Mouse (Mus musculus): Measurements from ENCODE around the gene Sdk1. TPM values are rescaled to one million over a fixed set of nuclear protein-coding genes. Genes with fewer than 3 reads are reported as not detected.
A peak's percentile ranks its signal among the peaks of the same experiment; 100 is the strongest.

Gene Sdk1
- polyA plus RNA-seq, 1 experiment from 2014 or later = 1.9 TPM

- Histone ChIP-seq H3K4me2 (ENCODE audit: low read length) (no peak overlapping the region), H3K4me3 (replicated peaks; ENCODE audit: low read depth, low read length) (no peak overlapping the region), H3K9ac (replicated peaks; ENCODE audit: low read length) (no peak overlapping the region), H3K9me3 (ENCODE audit: control insufficient read depth, low read length) (no peaks in the 10 kb centered on the region), H3K27me3 (ENCODE audit: control insufficient read depth, insufficient read depth, low read length) (no peaks in the 10 kb centered on the region), H3K4me1 (ENCODE audit: control insufficient read depth, insufficient read depth, low read length) (no peaks in the 10 kb centered on the region), H3K36me3 (ENCODE audit: control insufficient read depth, insufficient read depth, low read length) (no peaks in the 10 kb centered on the region), H3K27ac (replicated peaks; ENCODE audit: low read depth, low read length) (no peak overlapping the region)
- no peak for DNase-seq
- WGBS = 18% methylated on average over 8 of the region's 8 CpGs
- no peak for ATAC-seq (ENCODE audit: low FRiP score, low TSS enrichment)
Observed at GRCm38 (mm10) chr5:141542890-141543666, 301.8 kb downstream of the Sdk1 start.

GRCm38 (mm10) chr5:141553444-141553843, 312.2 kb downstream of the Sdk1 start:
- Histone ChIP-seq H3K27ac (replicated peaks; ENCODE audit: low read depth, low read length) (no peak overlapping the region), H3K9me3 (ENCODE audit: control insufficient read depth, low read length) (no peaks in the 10 kb centered on the region), H3K4me3 (replicated peaks; ENCODE audit: low read depth, low read length) (no peak overlapping the region), H3K4me2 (ENCODE audit: low read length) (no peak overlapping the region), H3K4me1 (ENCODE audit: control insufficient read depth, insufficient read depth, low read length) (0 out of 2 replicates have a peak, but pooled peaks cover 9% of the 10 kb centered on the region), H3K27me3 (ENCODE audit: control insufficient read depth, insufficient read depth, low read length) (no peaks in the 10 kb centered on the region), H3K36me3 (ENCODE audit: control insufficient read depth, insufficient read depth, low read length) (no peaks in the 10 kb centered on the region), H3K9ac (replicated peaks; ENCODE audit: low read length) (no peak overlapping the region)
- ATAC-seq (ENCODE audit: low FRiP score, low TSS enrichment) (no peak), DNase-seq (no peak)
- 89% methylated on average over 9 of the region's 9 CpGs for WGBS

GRCm38 (mm10) chr5:141558731-141559130, 317.4 kb downstream of the Sdk1 start:
- Histone ChIP-seq H3K27ac (replicated peaks; ENCODE audit: low read depth, low read length) (no peak overlapping the region), H3K27me3 (ENCODE audit: control insufficient read depth, insufficient read depth, low read length) (no peaks in the 10 kb centered on the region), H3K4me3 (replicated peaks; ENCODE audit: low read depth, low read length) (no peak overlapping the region), H3K4me1 (ENCODE audit: control insufficient read depth, insufficient read depth, low read length) (0 out of 2 replicates have a peak, but pooled peaks cover 9% of the 10 kb centered on the region), H3K9me3 (ENCODE audit: control insufficient read depth, low read length) (no peaks in the 10 kb centered on the region), H3K9ac (replicated peaks; ENCODE audit: low read length) (no peak overlapping the region), H3K36me3 (ENCODE audit: control insufficient read depth, insufficient read depth, low read length) (no peaks in the 10 kb centered on the region), H3K4me2 (ENCODE audit: low read length) (no peak overlapping the region)
- ATAC-seq (ENCODE audit: low FRiP score, low TSS enrichment) = no peak
- 42% methylated on average over 4 of the region's 4 CpGs for WGBS
- DNase-seq = no peak

- Histone ChIP-seq H3K36me3 (ENCODE audit: control insufficient read depth, insufficient read depth, low read length) (no peaks in the 10 kb centered on the region), H3K9ac (replicated peaks; ENCODE audit: low read length) (no peak overlapping the region)
- 65% methylated on average over 5 of the region's 5 CpGs for WGBS
Observed at GRCm38 (mm10) chr5:141560325-141560724, 319.0 kb downstream of the Sdk1 start.

DNA sequence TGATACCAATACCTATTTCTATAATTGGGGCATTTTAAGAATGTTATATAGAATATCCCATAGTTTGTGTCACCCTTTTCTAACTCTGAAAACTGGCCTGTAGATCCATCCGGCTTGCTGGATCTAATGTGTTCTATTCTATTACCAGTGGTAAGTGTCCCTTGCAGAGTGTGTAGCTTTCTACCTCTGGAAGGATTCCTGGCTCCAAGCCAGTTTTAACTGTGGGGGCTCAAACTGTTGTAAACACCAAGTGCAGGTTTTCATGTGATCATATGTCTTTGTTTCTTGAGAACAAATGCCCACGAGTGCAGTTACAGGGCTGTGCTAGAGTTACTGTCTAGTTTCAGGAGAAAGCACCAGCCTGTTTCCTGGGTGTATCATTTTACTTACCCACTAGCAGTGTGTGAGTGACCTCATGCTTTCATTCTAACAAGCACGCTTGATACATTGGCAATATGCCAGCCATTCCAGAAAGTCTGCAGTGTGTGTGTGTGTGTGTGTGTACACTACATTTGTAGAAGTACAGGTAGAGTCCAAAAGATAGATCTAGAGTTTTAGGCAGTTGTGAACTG, 320.8 kb downstream of the Sdk1 start:
- no peak for DNase-seq
- Histone ChIP-seq H3K4me2 (ENCODE audit: low read length) (no peak overlapping the region), H3K9ac (replicated peaks; ENCODE audit: low read length) (no peak overlapping the region), H3K4me1 (ENCODE audit: control insufficient read depth, insufficient read depth, low read length) (no peaks in the 10 kb centered on the region), H3K27ac (replicated peaks; ENCODE audit: low read depth, low read length) (no peak overlapping the region), H3K36me3 (ENCODE audit: control insufficient read depth, insufficient read depth, low read length) (no peaks in the 10 kb centered on the region), H3K9me3 (ENCODE audit: control insufficient read depth, low read length) (no peaks in the 10 kb centered on the region; the same call in 1 of the 2 replicates), H3K4me3 (replicated peaks; ENCODE audit: low read depth, low read length) (no peak overlapping the region), H3K27me3 (ENCODE audit: control insufficient read depth, insufficient read depth, low read length) (no peaks in the 10 kb centered on the region)
- no peak for ATAC-seq (ENCODE audit: low FRiP score, low TSS enrichment)
- 68% methylated on average over 3 of the region's 3 CpGs for WGBS

More at GRCm38 (mm10) chr5:141560325-141560724, 319.0 kb downstream of the Sdk1 start:
- Histone ChIP-seq H3K4me2 (ENCODE audit: low read length) (no peak overlapping the region), H3K27ac (replicated peaks; ENCODE audit: low read depth, low read length) (no peak overlapping the region), H3K4me3 (replicated peaks; ENCODE audit: low read depth, low read length) (no peak overlapping the region), H3K27me3 (ENCODE audit: control insufficient read depth, insufficient read depth, low read length) (no peaks in the 10 kb centered on the region), H3K9me3 (ENCODE audit: control insufficient read depth, low read length) (no peaks in the 10 kb centered on the region; the same call in 1 of the 2 replicates), H3K4me1 (ENCODE audit: control insufficient read depth, insufficient read depth, low read length) (0 out of 2 replicates have a peak, but pooled peaks cover 9% of the 10 kb centered on the region)
- DNase-seq (no peak), ATAC-seq (ENCODE audit: low FRiP score, low TSS enrichment) (no peak)

DNA sequence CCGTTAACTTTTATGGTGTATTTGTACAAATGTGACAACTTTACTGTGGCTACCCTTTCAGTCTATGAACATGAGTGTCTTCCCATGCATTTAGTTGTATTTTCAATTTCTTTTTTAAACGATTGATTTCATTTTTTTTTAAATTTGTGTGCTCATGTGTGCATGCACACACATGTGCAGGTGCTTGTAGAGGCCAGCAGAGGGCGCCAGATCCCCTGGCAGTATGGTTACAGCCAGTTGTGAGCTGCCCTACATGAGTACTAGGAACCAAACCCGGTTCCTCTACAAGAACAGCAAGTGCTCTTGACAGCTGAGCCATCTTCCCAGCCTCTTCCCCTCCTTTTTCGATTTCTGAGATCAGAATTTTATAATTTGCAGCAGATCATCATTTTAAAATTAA, 322.9 kb downstream of the Sdk1 start:
- no peaks in the 10 kb centered on the region for H3K27me3 ChIP-seq (ENCODE audit: control insufficient read depth, insufficient read depth, low read length)
- no peaks in the 10 kb centered on the region for H3K4me1 ChIP-seq (ENCODE audit: control insufficient read depth, insufficient read depth, low read length)
- ATAC-seq (ENCODE audit: low FRiP score, low TSS enrichment) = no peak
- H3K4me3 ChIP-seq (replicated peaks; ENCODE audit: low read depth, low read length) = no peak overlapping the region
- no peaks in the 10 kb centered on the region; the same call in 1 of the 2 replicates for H3K9me3 ChIP-seq (ENCODE audit: control insufficient read depth, low read length)
- no peak overlapping the region for H3K4me2 ChIP-seq (ENCODE audit: low read length)
- WGBS = 80% methylated on average over 5 of the region's 5 CpGs
- no peak for DNase-seq
- H3K27ac ChIP-seq (replicated peaks; ENCODE audit: low read depth, low read length) = no peak overlapping the region
- no peaks in the 10 kb centered on the region for H3K36me3 ChIP-seq (ENCODE audit: control insufficient read depth, insufficient read depth, low read length)
- no peak overlapping the region for H3K9ac ChIP-seq (replicated peaks; ENCODE audit: low read length)

DNA sequence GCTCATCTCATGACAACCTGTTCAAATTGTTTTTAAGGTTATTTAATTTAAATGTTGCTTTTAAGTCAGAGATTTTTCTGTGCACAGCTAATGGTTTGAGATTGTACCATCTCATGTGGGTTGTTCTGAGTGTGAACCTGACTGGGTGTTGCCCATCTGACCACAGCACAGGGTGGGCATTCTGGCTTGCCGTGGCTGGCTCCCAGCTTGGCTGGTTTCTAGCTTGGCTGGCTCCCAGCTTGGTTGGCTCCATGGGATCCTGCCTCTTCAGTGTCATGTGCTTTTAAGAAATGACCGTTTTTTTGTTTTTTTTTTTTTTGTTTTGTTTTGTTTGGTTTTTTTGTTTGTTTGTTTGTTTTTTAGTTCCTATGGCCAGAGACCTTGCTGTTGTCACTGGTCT, 326.8 kb downstream of the Sdk1 start:
- ATAC-seq (ENCODE audit: low FRiP score, low TSS enrichment) = no peak

DNA sequence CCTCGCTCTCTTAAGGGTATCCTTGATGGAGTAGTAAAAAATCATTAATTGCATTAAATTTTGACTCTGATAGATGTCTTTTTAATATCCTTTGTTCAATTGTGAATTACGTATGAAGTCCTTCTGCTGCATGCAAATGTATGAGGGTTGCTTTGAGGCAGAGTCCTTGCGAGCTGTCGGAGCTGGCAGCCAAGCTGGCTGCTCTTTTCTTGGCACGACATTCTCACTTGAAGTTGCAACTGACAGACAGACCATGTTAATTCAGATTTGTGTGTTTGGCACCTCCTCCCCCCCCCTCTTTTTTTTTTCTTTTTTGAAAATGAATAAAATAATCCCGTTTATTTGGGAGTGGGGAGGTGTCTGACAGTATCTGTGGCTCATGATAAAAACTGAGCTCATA, 329.2 kb downstream of the Sdk1 start:
- H3K4me1 ChIP-seq (ENCODE audit: control insufficient read depth, insufficient read depth, low read length) = peaks cover 7% of the 10 kb centered on the region; the same call in 1 of the 2 replicates
- no peak overlapping the region for H3K27ac ChIP-seq (replicated peaks; ENCODE audit: low read depth, low read length)
- no peaks in the 10 kb centered on the region for H3K27me3 ChIP-seq (ENCODE audit: control insufficient read depth, insufficient read depth, low read length)
- no peaks in the 10 kb centered on the region for H3K9me3 ChIP-seq (ENCODE audit: control insufficient read depth, low read length)
- no peak overlapping the region for H3K9ac ChIP-seq (replicated peaks; ENCODE audit: low read length)
- no peak for ATAC-seq (ENCODE audit: low FRiP score, low TSS enrichment)
- 37% methylated on average over 6 of the region's 6 CpGs for WGBS
- H3K4me2 ChIP-seq (ENCODE audit: low read length) = no peak overlapping the region
- peak; percentile 57 for DNase-seq
- no peak overlapping the region for H3K4me3 ChIP-seq (replicated peaks; ENCODE audit: low read depth, low read length)
- H3K36me3 ChIP-seq (ENCODE audit: control insufficient read depth, insufficient read depth, low read length) = no peaks in the 10 kb centered on the region

More for the DNA sequence above, 326.8 kb downstream of the Sdk1 start:
- no peak for DNase-seq
- Histone ChIP-seq H3K4me2 (ENCODE audit: low read length) (no peak overlapping the region), H3K4me3 (replicated peaks; ENCODE audit: low read depth, low read length) (no peak overlapping the region), H3K9me3 (ENCODE audit: control insufficient read depth, low read length) (no peaks in the 10 kb centered on the region; the same call in 1 of the 2 replicates), H3K9ac (replicated peaks; ENCODE audit: low read length) (no peak overlapping the region), H3K27ac (replicated peaks; ENCODE audit: low read depth, low read length) (no peak overlapping the region), H3K4me1 (ENCODE audit: control insufficient read depth, insufficient read depth, low read length) (peaks cover 7% of the 10 kb centered on the region; the same call in 1 of the 2 replicates), H3K36me3 (ENCODE audit: control insufficient read depth, insufficient read depth, low read length) (no peaks in the 10 kb centered on the region), H3K27me3 (ENCODE audit: control insufficient read depth, insufficient read depth, low read length) (no peaks in the 10 kb centered on the region)
- WGBS = 84% methylated on average over 2 of the region's 2 CpGs
